Mouse (Mus musculus) thymus, postnatal 0 days (tissue): ENCODE data around the gene Alox5. TPM values are rescaled to one million over a fixed set of nuclear protein-coding genes. Genes with fewer than 3 reads are reported as not detected.
A peak's percentile ranks its signal among the peaks of the same experiment; 100 is the strongest.

ENCODE experiments used
- DNase-seq: peaks from one replicate; pipeline ENCODE4 v3.0.0-alpha.2; 2015; ENCODE audit warnings: low spot score
- polyA plus RNA-seq: library from polyadenylated mRNA; unstranded; fragments of >200 nt; fragmentation: Nextera tagmentation; extraction: Ambion mirVana; gene quantifications from 2 replicates; pipeline ENCODE4 v1.2.1, GENCODE M21; 2015

The Alox5 gene
- polyA plus RNA-seq, 1 experiment from 2014 or later = 1.2 TPM

DNA sequence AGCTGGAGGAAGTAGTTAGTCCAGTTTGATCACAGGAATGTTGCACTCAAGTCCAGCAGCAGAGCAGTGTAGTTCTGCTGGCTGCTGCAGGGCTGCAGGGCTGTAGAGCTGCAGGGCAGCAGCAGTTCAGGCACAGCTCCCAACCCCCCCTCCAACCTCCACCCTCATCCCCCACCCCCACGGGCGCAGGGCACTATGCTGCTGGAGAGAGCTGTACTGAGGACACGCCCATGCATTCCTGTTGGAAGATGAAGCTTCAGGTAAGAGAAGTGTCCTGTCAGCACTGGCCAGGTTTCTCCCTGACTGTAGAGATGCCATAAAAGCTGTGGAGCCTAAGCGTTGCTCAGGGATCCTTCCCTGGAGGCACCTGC is 74.9 kb downstream of the Alox5 start:
- no peak for DNase-seq

DNA sequence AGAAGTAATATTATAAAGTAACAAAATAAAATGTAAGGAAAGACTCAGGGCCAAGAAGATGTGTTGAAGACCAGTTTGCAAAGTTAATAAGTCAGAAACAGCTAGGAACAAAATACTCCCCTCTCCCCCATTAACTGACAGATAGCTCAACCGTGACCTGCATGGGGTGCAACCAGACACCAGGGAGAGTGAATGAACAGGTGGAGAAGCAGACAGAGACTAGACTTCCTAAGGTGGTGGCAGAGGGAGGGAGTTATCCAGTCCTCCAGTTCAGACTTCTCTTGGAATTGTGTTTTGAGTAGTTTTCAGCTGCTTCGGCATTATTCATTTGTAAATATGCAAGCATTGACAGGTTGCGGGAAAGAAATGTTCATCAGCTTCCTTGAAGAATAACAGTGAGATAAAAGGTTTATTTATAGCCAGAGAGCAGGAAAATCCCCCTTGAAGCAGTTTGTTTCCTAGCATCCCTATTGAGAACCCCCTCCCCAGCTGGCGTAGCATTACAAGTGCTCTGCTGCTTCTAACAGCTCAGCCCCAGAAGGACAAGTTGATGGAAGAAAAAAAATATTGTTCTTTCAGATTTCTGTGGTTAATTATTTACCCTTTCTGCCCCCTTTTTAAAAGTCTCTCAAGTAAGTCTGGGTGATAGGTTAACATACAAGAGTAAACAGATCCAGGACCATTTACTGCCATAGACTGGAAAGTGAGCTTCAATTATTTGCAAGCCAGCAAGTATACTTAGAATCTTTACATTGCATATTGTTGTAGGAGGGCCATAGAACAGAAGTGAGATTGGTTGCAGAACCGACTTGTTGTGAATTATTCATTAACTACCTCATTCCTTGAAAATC is 75.6 kb downstream of the Alox5 start:
- no peak for DNase-seq

DNA sequence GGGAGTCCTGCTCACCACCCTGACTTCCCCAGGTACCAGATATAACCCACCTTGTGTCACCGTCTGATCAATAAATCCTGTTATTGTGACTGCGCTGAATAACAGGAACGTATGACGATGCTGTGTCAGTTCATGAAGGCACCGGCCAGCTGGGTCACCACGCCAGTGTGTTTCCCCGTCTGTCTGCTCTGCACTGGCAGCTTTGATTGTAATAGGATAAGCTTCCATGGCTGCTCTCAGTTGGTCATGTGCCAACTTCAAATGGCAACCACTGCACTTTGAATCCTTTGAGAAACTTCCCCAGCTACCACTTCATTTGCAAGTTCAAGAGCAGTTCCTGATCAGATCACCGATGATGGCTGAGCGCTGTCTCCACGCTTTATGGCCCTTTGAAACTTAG is 77.4 kb downstream of the Alox5 start:
- no peak for DNase-seq

DNA sequence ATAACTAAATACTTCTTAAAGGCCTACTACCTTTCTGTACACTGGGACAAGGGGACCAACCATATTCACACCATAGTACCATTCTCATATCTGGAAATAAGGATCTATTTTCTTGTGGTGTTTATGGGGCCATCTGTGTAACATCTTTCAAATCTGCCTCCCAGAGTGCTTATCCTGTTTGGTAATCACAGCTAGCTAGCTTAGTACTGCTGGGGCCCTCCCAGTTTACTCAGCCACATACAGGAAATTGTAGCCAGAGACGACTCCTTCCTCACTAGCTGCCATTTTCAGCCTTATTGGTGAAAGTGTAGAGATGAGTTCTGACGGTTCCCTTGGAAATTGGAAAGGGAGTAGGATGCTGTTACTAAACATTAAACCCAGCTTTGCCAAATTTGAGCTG is 79.4 kb downstream of the Alox5 start:
- peak; percentile 3 for DNase-seq

DNA sequence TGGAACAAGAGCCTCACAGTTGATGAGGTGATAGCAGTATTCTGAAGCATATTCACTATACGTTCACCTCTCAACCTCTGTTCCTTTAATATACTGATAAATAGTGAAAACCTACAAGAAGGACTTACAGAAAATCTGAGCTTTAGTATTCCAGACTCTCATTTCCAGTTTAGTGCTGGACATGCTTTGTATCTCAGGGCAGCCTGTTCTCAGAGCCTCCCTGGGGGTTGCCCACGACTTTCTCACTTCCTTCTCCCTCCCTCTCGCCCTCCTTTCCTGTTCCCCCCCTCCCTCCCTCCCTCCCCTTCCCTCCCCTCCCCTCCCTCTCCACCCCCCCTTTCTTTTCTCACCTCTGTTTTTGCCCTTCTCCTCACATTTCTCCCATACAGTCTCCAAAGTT is 80.8 kb downstream of the Alox5 start:
- DNase-seq = no peak

DNA sequence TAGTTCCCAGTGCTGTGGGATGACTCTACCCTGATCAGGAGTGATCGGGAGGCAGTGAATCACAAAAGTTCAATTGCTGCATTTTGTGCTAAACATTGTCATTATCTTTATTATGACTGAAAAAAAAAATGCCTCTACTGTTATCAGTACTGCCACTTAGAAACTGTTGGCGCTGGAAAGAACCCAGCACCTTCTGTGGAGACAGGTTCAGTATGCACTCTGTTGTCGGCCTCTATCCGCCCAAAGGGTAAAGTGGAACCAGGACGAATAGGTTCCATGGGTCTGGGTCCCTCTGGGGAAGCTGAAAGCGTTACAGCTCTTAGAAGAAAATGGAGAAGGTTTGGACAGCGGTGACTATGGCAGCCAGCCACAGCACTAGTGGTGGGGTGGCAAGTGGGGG is 82.1 kb downstream of the Alox5 start:
- no peak for DNase-seq

DNA sequence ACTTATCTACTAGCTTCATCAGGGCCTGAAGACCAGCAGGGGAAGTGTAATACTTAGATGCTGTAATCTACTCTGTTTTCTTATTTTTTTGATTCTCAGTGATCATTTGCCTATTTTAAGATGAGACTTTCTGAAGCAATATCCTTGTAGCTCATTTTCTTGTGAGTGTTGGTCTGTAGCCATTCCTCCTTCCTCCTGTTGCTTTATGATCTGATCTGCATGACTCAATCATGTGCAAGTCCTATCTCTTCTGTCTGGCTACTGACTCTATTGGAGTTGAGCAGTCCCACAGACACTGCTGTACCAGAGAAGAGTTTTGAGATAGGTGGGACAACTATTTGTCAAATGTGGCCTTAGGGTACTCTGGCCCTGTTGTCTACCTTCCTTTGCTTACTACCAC is 86.4 kb downstream of the Alox5 start:
- no peak for DNase-seq

DNA sequence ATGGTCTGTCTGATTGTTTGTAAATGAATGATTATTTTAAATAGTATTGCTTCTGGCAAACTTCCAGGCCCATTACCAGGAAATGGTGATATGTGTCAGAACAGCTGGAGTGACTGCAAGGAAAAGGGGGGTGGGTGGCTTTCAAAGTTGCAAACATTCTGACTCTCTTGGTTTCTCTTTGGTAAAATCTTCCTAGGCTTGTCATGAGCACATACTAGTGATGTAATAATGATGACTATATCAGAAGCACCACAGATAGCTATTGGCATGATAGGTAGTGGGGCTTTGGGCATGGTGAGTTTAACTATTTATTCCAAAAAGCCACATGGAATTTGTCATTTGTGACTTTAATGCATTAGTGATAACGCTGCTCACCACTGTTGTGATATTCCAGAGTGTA is 86.8 kb downstream of the Alox5 start:
- no peak for DNase-seq

DNA sequence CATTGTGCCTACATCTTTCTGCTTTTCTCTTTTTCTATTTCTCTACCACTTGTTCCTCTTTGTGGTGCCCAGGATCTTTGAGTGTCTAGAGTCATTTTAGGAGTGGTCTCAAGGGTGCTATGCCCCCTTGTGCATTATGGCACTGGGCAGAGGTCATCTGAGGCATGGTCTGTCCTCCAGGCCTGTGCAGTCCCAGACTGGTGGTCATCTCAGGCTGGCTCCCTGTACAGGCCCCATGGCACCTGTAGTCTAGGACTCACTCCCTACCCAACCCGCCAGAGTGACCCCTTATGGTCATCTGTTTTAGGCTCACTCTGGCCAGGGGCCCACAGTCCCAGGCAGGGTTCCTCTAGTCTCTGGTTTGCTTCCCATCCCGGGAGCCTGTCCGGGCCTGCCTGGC is 89.5 kb downstream of the Alox5 start:
- DNase-seq = no peak

DNA sequence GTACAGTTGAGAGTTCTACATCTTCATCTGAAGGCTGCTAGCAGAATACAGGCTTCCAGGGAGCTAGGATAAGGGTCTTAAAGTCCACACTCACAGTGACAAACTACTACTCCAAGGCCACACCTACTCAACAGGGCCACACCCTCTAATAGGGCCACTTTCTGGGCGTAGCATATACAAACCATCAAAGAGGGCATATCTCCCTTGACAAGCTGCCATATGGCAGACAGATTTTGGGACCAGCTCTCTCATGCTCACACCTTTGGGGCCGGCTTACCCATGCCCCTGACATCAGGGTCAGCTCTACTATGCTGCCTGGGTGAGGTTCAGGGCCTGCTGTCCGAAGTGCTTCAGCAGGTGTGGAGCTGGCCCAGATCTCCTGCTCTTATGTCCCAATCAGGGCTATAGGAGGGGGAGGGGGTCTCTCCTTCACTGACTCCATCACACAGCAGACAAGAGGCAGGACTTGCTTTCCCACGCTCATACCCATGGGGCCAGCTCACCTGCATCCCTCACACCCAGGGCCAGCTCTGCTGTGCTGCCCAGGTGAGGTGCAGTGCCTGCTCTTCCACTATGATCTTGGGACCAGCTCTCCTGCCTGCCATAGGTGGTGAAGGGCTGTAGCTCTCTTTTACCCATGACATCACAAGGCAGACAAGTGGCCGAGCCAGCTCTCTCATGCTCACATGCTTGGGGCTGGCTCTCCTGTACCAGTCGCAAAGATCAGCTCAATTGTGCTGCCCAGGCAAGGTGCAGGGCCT is 90.6 kb downstream of the Alox5 start:
- no peak for DNase-seq

DNA sequence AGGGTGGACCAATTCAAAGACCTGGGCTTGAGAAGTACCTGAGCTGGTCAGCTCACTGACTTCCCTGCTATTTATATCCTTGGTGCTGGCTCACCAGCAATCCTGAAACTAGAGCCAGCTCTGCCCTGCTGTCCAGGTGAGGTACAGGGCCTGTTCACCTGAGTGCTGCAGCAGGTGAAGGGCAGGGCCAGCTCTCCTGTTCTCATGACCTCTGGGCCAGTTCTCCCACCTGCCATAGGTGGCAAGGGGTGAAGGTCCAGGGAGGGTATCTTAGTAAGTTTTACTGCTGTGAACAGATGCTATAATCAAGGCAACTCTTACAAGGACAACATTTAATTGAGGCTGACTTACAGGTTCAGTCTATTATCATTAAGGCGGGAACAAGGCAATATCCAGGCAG is 91.2 kb downstream of the Alox5 start:
- no peak for DNase-seq

DNA sequence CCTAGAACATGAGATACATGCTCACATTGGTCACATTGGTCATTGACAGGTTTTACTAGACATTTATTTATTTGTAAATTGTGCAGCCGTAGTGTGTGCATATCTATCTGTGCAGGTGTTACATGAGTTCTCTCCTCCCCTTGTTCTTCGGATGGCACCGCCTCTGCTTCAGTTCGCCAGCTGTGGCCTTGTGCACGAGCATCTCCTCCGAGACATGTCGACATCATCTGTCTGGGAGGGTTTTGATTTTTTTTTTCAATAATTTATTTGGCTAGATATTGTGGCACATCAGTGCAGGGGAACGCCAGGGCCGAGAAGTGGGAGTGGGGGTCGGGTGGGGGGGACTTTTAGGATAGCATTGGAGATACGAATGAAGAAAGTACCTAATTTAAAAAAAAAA is 93.0 kb downstream of the Alox5 start:
- no peak for DNase-seq

DNA sequence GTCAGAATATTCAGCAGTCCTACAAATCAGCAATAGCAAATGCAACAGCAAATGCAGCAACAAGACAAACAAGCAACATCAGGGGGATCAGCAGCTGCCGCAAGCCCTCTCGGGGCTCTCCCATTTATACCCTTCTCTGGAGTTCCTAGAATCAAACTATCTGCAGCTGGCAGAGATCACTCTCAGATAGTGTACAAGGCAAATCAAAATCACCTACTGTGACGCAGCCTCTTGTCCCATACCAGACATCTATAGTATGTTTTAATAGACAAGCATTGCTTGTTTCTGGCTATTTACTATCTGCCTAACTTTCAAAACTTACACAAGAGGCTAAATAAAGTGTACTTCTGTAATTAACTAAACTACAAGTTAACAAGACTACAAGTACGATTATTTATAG is 99.0 kb downstream of the Alox5 start:
- no peak for DNase-seq

DNA sequence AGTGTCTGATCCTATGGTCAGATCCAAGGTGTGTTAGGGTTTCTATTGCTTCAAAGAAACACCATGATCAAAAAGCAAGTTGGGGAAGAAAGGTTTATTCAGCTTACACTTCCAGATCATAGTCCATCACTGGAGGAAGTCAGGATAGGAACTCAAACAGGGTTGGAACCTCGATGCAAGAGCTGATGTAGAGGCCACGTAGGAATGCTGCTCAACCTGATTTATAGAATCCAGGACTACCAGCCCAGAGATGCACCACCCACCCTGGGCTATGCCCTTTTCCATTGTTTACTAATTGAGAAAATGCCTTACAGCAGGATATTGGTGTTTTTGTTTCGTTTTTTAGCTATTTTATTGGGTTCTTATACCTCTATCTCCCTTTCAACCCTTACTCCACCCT is 99.5 kb downstream of the Alox5 start:
- no peak for DNase-seq

Other genes with a start within 250 kb of the Alox5 start
- 7.0 and 9.2 TPM in 2 replicates for gene Zfand4, start 197.0 kb downstream of the Alox5 start, polyA plus RNA-seq
- 5.7 and 6.6 TPM in 2 replicates for gene March8, start 123.2 kb downstream of the Alox5 start, polyA plus RNA-seq
- not detected in 2 replicates for gene Olfr211, start 27.9 kb upstream of the Alox5 start, polyA plus RNA-seq
- not detected in 2 replicates for gene Olfr212, start 45.3 kb upstream of the Alox5 start, polyA plus RNA-seq
- gene Olfr213, start 77.3 kb upstream of the Alox5 start, polyA plus RNA-seq = not detected in 2 replicates
- 0.52 and 1.0 TPM in 2 replicates for gene Gm5580, start 90.0 kb upstream of the Alox5 start, polyA plus RNA-seq
- not detected in 2 replicates for gene Olfr214, start 93.1 kb upstream of the Alox5 start, polyA plus RNA-seq
- not detected in 2 replicates for gene Olfr215, start 123.0 kb upstream of the Alox5 start, polyA plus RNA-seq
- 160 and 169 TPM in 2 replicates for gene Zfp422, start 167.8 kb upstream of the Alox5 start, polyA plus RNA-seq
- 10.3 and 10.5 TPM in 2 replicates for gene Depp1, start 189.4 kb upstream of the Alox5 start, polyA plus RNA-seq
- 6.6 and 7.1 TPM in 2 replicates for gene Rassf4, start 212.8 kb upstream of the Alox5 start, polyA plus RNA-seq